Mouse (Mus musculus): ENCODE measurements around the gene Cyp2ab1. TPM values are rescaled to one million over a fixed set of nuclear protein-coding genes. Genes with fewer than 3 reads are reported as not detected.
"Not testable (repeated sequence)": the region's sequence is repeated elsewhere in the genome, so short reads cannot be mapped to it uniquely, and the experiment has no call there.

Gene Cyp2ab1
- polyA plus RNA-seq (2016; fragmentation: Nextera tagmentation; extraction: Ambion mirVana), result not detected in 2 replicates

DNA sequence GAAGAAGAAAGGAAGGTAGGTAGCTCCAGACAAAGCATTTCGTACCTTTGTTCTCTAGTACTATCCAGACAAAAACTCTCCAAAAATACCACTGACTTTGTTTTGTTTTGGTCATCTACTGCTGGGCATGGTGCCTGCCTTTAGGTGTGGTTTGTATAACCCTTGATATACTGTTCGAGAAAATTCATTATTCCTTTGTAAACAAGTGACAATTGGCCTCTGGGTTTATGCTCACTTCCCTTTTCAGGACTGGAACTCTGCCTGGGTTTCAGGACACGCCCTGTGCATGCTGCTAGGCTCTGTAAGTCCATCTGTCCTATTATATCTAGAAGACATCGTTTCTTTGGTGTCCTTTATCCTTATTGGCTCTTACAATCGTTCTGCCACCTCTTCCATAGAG, at the start of gene Cyp2ab1:
Gene Cyp2ab1 (minus strand): TSS at position 119 of the 400 bp plus-strand sequence.
- Histone ChIP-seq H3K27ac (ENCODE audit: poor library complexity, severe bottlenecking) (no peak within 1 kb of the TSS), H3K4me2 (no peak within 1 kb of the TSS), H3K9me3 (replicated peaks) (no peaks in the 10 kb centered on the region), H3K4me3 (no peak within 1 kb of the TSS), H3K9ac (no peak within 1 kb of the TSS), H3K36me3 (peaks cover 12% of the 10 kb centered on the region), H3K27me3 (replicated peaks) (no peaks in the 10 kb centered on the region), H3K4me1 (replicated peaks) (no peaks in the 10 kb centered on the region)
- ATAC-seq (ENCODE audit: insufficient number of reproducible peaks, low FRiP score), result no peak
- WGBS, result 66% methylated on average over 5 of the region's 5 CpGs

DNA sequence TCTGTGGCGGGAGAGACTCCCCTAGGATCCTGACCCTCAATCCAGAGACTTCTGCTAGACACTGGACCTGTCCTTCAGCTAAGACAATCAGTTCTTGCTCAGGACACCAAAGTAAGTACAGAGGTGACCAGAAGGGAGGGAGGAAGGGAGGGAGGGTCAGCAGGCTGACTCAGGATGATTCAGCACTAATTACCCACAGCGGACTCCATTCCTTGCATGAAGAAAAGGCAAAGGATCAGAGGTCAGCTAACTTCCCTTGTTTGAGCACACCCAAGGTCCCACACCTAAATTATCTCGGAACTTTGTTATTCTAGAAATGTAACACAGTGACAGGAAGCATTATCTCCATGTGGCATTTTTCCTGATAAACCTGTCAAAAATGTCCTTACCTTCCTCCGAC, 46.5 kb upstream of the Cyp2ab1 start:
- ATAC-seq (ENCODE audit: insufficient number of reproducible peaks, low FRiP score), result peak; percentile 93
- 41% methylated on average over 4 of the region's 4 CpGs for WGBS
- 0 out of 2 replicates have a peak overlapping the region, but pooled peaks have one; percentile 31 for H3K27ac ChIP-seq (ENCODE audit: poor library complexity, severe bottlenecking)

DNA sequence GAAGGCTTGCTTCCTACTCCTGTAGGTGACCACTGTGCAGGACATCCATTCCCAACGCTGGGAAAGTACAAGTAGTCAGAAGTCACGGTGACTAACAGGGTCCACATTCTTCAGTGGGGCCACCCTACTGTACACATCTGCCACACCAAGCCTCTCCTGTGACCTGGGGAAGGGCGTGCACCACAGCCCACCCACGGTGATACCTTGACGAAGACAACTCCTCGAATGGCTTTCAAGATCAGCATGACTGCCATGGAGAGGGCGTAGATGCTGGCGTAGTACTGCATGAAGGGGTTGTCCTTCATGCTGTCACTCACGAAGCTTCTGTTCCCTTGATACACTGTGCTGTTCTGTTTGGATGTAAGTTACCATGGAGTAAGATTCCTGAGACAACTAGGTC, 43.0 kb upstream of the Cyp2ab1 start:
- Histone ChIP-seq H3K9me3 (replicated peaks) (no peaks in the 10 kb centered on the region), H3K9ac (no peak overlapping the region), H3K4me1 (replicated peaks) (peaks cover 6% of the 10 kb centered on the region), H3K36me3 (peaks cover 87% of the 10 kb centered on the region), H3K27ac (ENCODE audit: poor library complexity, severe bottlenecking) (no peak overlapping the region), H3K4me2 (no peak overlapping the region), H3K4me3 (no peak overlapping the region), H3K27me3 (replicated peaks) (no peaks in the 10 kb centered on the region)
- 86% methylated on average over 9 of the region's 9 CpGs for WGBS
- ATAC-seq (ENCODE audit: insufficient number of reproducible peaks, low FRiP score), result no peak

More for the DNA sequence above, 46.5 kb upstream of the Cyp2ab1 start:
- Histone ChIP-seq H3K9me3 (replicated peaks) (no peaks in the 10 kb centered on the region), H3K4me1 (replicated peaks) (peaks cover 6% of the 10 kb centered on the region), H3K27me3 (replicated peaks) (no peaks in the 10 kb centered on the region), H3K4me2 (no peak overlapping the region), H3K4me3 (no peak overlapping the region), H3K9ac (no peak overlapping the region), H3K36me3 (peaks cover 85% of the 10 kb centered on the region)

DNA sequence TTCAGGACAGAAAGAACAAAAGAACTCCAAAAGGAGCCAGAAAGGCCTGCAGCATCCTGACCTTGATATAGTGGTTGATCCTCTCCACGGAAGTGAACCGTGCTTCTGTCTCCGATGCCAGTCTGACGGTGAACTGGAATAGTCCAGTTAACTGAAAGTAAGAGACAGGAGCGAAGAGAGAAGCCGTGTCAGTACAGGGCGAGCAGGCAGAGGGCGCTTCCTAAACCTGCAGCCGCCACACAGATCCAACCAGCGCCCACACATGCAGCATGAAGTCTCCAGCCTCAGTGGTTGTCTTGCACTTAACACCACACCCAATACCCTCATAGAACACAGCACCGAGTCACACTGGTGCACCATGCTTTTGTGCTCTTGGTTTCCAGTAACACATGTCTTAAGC, 36.9 kb upstream of the Cyp2ab1 start:
- 0 out of 2 replicates have a peak, but pooled peaks cover 2% of the 10 kb centered on the region for H3K4me1 ChIP-seq (replicated peaks)
- no peaks in the 10 kb centered on the region for H3K9me3 ChIP-seq (replicated peaks)
- H3K36me3 ChIP-seq, result peaks cover 91% of the 10 kb centered on the region
- H3K27me3 ChIP-seq (replicated peaks), result no peaks in the 10 kb centered on the region
- no peak overlapping the region for H3K27ac ChIP-seq (ENCODE audit: poor library complexity, severe bottlenecking)
- no peak overlapping the region for H3K4me3 ChIP-seq
- no peak overlapping the region for H3K4me2 ChIP-seq
- H3K9ac ChIP-seq, result no peak overlapping the region
- ATAC-seq (ENCODE audit: insufficient number of reproducible peaks, low FRiP score), result no peak
- WGBS, result 88% methylated on average over 11 of the region's 11 CpGs

DNA sequence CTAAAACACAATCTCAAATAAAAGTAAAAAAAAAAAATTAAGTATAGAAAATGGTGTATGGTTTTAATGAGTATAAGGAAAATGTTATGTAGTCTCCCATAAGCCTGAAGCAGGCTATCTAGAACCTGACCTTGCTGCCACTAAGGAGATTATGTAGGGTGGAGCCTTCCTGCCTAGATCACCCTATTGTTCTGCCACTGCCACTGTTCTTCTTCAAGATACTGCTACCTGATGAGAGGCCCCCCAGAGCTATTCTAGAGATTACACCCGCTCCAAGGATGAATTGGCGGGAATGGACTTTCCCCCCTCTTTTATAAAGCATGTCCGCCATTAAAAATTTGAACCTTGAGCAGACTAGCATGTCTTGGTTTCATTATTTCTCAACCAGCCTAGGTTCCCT, 36.3 kb upstream of the Cyp2ab1 start:
- WGBS, result 71% methylated on average over 3 of the region's 3 CpGs
- H3K4me1 ChIP-seq (replicated peaks); H3K9me3 ChIP-seq (replicated peaks); H3K27me3 ChIP-seq (replicated peaks); H3K4me3 ChIP-seq; H3K4me2 ChIP-seq; H3K27ac ChIP-seq (ENCODE audit: poor library complexity, severe bottlenecking); H3K9ac ChIP-seq: not testable (repeated sequence)
- H3K36me3 ChIP-seq, result peaks cover 89% of the 10 kb centered on the region
- peak; percentile 18; the same call in 1 of the 2 replicates for ATAC-seq (ENCODE audit: insufficient number of reproducible peaks, low FRiP score)

DNA sequence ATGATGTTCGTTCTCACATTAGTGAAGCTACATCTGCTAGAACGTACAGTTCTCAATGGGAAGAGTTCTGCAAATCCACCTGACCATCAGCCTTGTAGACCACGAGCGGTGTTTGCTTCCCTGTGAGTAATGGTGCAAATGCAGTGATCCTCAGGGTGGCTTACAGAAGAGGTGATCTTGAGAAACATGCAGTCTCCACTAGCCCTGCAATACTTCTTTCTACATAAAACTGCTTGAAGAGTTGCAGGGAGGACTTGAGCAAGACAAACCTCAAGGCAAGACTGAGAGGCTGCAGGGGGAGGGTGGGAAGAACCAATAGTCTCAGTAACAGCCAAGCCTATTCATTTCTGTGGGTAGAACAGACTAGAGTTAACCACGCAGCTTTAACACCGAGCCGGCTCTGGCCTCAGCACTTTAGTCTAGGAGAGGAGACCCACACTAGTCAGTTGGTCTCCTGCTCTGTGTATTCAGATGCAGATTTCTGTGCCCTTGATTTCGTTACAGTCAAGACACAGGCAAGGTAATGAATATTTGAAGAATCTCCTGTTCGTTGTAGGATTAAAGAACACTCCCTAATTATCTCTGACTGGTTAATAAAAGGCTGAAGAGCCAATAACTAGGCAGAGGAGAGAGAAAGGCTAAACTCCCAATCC, 34.6 kb upstream of the Cyp2ab1 start:
- peaks cover 89% of the 10 kb centered on the region for H3K36me3 ChIP-seq

DNA sequence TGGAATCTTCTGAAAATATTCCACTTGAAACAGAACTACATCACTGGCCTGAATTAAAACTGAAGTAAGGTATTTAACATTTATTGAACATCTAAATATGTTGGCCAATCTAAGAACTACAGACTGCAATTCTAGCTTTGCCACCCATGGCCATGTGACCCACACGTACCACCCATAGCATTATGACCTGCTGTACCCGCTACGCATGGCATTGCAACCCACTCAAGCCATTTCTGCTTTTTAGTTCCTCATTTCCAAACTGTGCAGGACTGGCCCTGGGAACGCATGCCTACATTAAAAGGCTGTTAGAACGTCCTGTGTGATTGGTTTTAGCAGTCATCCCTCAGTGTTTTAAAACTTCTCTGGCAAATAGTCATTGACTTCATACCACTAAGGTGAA, 32.6 kb upstream of the Cyp2ab1 start:
- no peaks in the 10 kb centered on the region for H3K9me3 ChIP-seq (replicated peaks)
- no peak overlapping the region for H3K4me3 ChIP-seq
- 93% methylated on average over 5 of the region's 5 CpGs for WGBS
- 0 out of 2 replicates have a peak, but pooled peaks cover 4% of the 10 kb centered on the region for H3K4me1 ChIP-seq (replicated peaks)
- ATAC-seq (ENCODE audit: insufficient number of reproducible peaks, low FRiP score), result no peak
- H3K27me3 ChIP-seq (replicated peaks), result no peaks in the 10 kb centered on the region
- H3K9ac ChIP-seq, result no peak overlapping the region
- H3K27ac ChIP-seq (ENCODE audit: poor library complexity, severe bottlenecking), result no peak overlapping the region
- no peak overlapping the region for H3K4me2 ChIP-seq
- peaks cover 86% of the 10 kb centered on the region for H3K36me3 ChIP-seq

More for the DNA sequence above, 34.6 kb upstream of the Cyp2ab1 start:
- H3K9me3 ChIP-seq (replicated peaks), result no peaks in the 10 kb centered on the region
- H3K27ac ChIP-seq (ENCODE audit: poor library complexity, severe bottlenecking), result no peak overlapping the region
- no peak overlapping the region for H3K9ac ChIP-seq
- 0 out of 2 replicates have a peak, but pooled peaks cover 4% of the 10 kb centered on the region for H3K4me1 ChIP-seq (replicated peaks)
- ATAC-seq (ENCODE audit: insufficient number of reproducible peaks, low FRiP score), result no peak
- WGBS, result 86% methylated on average over 9 of the region's 9 CpGs
- H3K27me3 ChIP-seq (replicated peaks), result no peaks in the 10 kb centered on the region
- H3K4me2 ChIP-seq, result no peak overlapping the region
- no peak overlapping the region for H3K4me3 ChIP-seq

DNA sequence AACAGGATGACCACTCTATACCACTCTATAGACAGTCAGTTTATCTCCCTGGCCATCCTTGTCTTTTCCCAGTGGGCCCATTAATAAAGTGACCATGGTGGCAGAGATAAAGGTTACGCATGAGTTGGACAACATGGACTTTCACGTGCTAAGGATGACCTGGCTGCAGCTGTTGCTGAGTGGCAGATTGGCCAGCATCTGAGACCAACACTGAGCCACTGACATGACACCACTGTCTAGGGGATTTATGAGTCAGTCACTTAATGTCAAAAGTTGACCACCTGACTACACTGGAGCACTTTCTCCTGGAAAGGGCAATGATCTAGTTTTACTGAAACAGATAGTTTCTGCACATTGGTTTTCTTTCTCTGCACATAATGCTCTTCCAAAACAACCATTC, 29.6 kb upstream of the Cyp2ab1 start:
- H3K27ac ChIP-seq (ENCODE audit: poor library complexity, severe bottlenecking), result no peak overlapping the region
- H3K36me3 ChIP-seq, result peaks cover 79% of the 10 kb centered on the region
- H3K27me3 ChIP-seq (replicated peaks), result no peaks in the 10 kb centered on the region
- ATAC-seq (ENCODE audit: insufficient number of reproducible peaks, low FRiP score), result no peak
- H3K9me3 ChIP-seq (replicated peaks), result no peaks in the 10 kb centered on the region
- 88% methylated on average over 2 of the region's 2 CpGs for WGBS
- no peak overlapping the region for H3K4me3 ChIP-seq
- H3K4me2 ChIP-seq, result no peak overlapping the region
- no peak overlapping the region for H3K9ac ChIP-seq
- 0 out of 2 replicates have a peak, but pooled peaks cover 4% of the 10 kb centered on the region for H3K4me1 ChIP-seq (replicated peaks)

DNA sequence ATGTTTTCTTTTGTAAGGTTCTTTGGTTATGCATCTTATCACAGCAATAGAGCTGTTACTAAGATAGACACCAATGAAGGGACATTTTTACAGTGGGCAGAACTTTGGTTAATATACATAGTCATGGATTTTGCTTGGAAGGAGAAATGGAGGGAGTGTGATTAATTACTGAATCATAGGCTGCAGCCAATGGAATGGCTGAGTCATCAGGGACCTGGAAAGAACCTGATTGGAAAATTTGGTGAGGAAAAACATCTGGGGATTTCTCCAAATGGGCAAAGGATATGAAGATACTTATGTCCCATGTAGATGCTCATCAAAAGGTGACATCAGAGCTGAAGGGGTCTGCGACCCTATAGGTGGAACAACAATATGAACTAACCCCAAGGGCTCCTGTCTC, 28.8 kb upstream of the Cyp2ab1 start:
- H3K4me2 ChIP-seq, result no peak overlapping the region
- 0 out of 2 replicates have a peak, but pooled peaks cover 4% of the 10 kb centered on the region for H3K4me1 ChIP-seq (replicated peaks)
- ATAC-seq (ENCODE audit: insufficient number of reproducible peaks, low FRiP score), result no peak
- H3K4me3 ChIP-seq, result no peak overlapping the region
- peaks cover 79% of the 10 kb centered on the region for H3K36me3 ChIP-seq
- no peaks in the 10 kb centered on the region for H3K9me3 ChIP-seq (replicated peaks)
- H3K27ac ChIP-seq (ENCODE audit: poor library complexity, severe bottlenecking), result no peak overlapping the region
- H3K9ac ChIP-seq, result no peak overlapping the region
- 96% methylated on average over 1 of the region's 1 CpGs for WGBS
- H3K27me3 ChIP-seq (replicated peaks), result no peaks in the 10 kb centered on the region

DNA sequence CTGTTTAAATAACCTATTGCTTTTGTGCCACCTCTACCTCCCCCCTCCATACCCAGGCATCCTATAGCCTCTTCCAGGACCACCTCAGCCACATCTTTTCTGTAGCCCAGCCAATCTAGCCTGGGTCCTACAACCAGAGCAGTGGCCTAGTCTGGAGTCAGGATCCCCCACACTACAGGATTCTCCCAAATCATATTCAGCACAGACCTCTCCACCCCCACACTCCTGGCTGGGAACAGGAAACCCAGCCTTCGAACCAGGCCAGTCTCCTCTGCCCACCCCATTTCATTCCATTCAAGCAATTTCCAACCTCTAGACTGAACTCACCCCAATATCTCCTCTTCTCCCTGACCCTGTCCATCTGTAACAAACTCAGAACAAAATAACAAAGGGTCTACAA, 20.3 kb upstream of the Cyp2ab1 start:
- Histone ChIP-seq H3K4me3 (no peak overlapping the region), H3K4me2 (no peak overlapping the region), H3K27ac (ENCODE audit: poor library complexity, severe bottlenecking) (no peak overlapping the region), H3K36me3 (peaks cover 58% of the 10 kb centered on the region), H3K27me3 (replicated peaks) (no peaks in the 10 kb centered on the region), H3K9ac (no peak overlapping the region), H3K9me3 (replicated peaks) (no peaks in the 10 kb centered on the region), H3K4me1 (replicated peaks) (no peaks in the 10 kb centered on the region)
- 70% methylated on average over 1 of the region's 1 CpGs for WGBS
- ATAC-seq (ENCODE audit: insufficient number of reproducible peaks, low FRiP score), result no peak

DNA sequence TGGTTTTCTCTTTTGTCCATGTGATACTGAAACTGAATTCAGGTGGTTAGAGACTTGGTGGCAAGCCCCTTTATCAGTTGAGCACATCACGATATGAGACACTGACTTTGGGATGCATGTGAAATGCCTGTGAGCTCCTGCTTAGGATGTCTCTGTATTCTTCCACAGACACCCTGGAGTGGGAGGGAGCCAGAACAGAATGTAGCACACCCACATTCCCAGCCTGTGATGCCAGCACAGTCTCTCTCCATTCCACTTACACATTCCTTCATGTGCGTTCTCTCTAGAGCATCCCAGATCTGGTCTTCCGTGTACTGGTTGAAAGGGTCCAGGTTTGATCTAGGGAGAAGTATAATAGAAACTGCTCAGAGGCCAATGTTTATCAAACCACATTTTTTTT, 13.4 kb upstream of the Cyp2ab1 start:
- Histone ChIP-seq H3K36me3 (peaks cover 69% of the 10 kb centered on the region), H3K9ac (no peak overlapping the region), H3K27me3 (replicated peaks) (no peaks in the 10 kb centered on the region), H3K4me3 (no peak overlapping the region), H3K9me3 (replicated peaks) (no peaks in the 10 kb centered on the region), H3K4me1 (replicated peaks) (no peaks in the 10 kb centered on the region), H3K4me2 (no peak overlapping the region), H3K27ac (ENCODE audit: poor library complexity, severe bottlenecking) (no peak overlapping the region)
- no peak for ATAC-seq (ENCODE audit: insufficient number of reproducible peaks, low FRiP score)
- WGBS, result 73% methylated on average over 3 of the region's 3 CpGs

DNA sequence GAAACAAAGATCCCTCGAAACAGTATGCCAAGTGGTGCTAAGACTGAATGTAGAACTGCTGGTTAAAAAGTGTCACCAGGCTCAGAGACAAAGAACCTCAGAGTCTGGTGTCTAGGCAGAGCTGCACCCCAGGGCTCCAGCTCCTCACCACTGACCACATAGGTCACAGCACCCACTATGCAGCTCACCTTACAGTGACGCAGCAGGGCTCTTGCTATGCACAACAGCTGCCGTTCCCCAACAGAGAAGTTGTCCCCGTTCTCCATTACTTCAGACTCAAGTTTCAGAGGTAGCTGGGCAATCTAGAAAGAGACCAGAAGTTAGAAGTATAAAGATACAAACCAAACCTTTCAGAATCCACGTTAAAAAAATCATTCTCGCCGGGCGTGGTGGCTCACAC, 9.7 kb upstream of the Cyp2ab1 start:
- no peak overlapping the region for H3K4me3 ChIP-seq
- no peak overlapping the region for H3K9ac ChIP-seq
- no peaks in the 10 kb centered on the region for H3K27me3 ChIP-seq (replicated peaks)
- H3K36me3 ChIP-seq, result peaks cover 76% of the 10 kb centered on the region
- no peak overlapping the region for H3K4me2 ChIP-seq
- WGBS, result 91% methylated on average over 8 of the region's 8 CpGs
- no peak overlapping the region for H3K27ac ChIP-seq (ENCODE audit: poor library complexity, severe bottlenecking)
- 0 out of 2 replicates have a peak, but pooled peaks cover 5% of the 10 kb centered on the region for H3K4me1 ChIP-seq (replicated peaks)
- no peak for ATAC-seq (ENCODE audit: insufficient number of reproducible peaks, low FRiP score)
- H3K9me3 ChIP-seq (replicated peaks), result no peaks in the 10 kb centered on the region
